Comparison of ENCODE assay signal across 28 mouse cellular contexts in genomic region chr13:30200737-30201136, GRCm38 (mm10).
"Had no signal": no experiment of that assay in that cellular context is flagged by ENCODE, and none has a peak within 500 bp of the region (broad histone marks: within the 10 kb centered on the region; RNA-seq: fewer than 3 reads in every experiment).

No protein-coding gene starts in this region.

- H3K4me2 ChIP-seq: embryonic facial prominence, embryonic 12.5 days; embryonic facial prominence, embryonic 13.5 days; embryonic facial prominence, embryonic 15.5 days; forebrain, embryonic 12.5 days; forebrain, embryonic 15.5 days; heart, embryonic 11.5 days; heart, embryonic 12.5 days had no signal

- H3K9me3 ChIP-seq: embryonic facial prominence, embryonic 10.5 days; embryonic facial prominence, embryonic 12.5 days; embryonic facial prominence, embryonic 13.5 days; embryonic facial prominence, embryonic 15.5 days; forebrain, embryonic 10.5 days; forebrain, embryonic 12.5 days; forebrain, embryonic 15.5 days; heart, embryonic 10.5 days; heart, embryonic 12.5 days had no signal

- ATAC-seq: forebrain, embryonic 14.5 days; forebrain, embryonic 15.5 days; forebrain, embryonic 16.5 days had no signal

- H3K27me3 ChIP-seq: embryonic facial prominence, embryonic 12.5 days; embryonic facial prominence, embryonic 13.5 days; embryonic facial prominence, embryonic 15.5 days; forebrain, embryonic 12.5 days; forebrain, embryonic 15.5 days; heart, embryonic 12.5 days had no signal

- H3K27ac ChIP-seq: embryonic facial prominence, embryonic 10.5 days; embryonic facial prominence, embryonic 12.5 days; embryonic facial prominence, embryonic 13.5 days; embryonic facial prominence, embryonic 15.5 days; forebrain, embryonic 10.5 days; forebrain, embryonic 12.5 days; forebrain, embryonic 15.5 days; gastrocnemius, adult 2 months; heart, adult 2 months; heart, embryonic 10.5 days had no signal

- H3K9ac ChIP-seq: embryonic facial prominence, embryonic 12.5 days; embryonic facial prominence, embryonic 13.5 days; embryonic facial prominence, embryonic 15.5 days; forebrain, embryonic 12.5 days; forebrain, embryonic 15.5 days; heart, embryonic 12.5 days had no signal

- H3K4me1 ChIP-seq: forebrain, embryonic 10.5 days; forebrain, embryonic 12.5 days; forebrain, embryonic 15.5 days; heart, embryonic 10.5 days; heart, embryonic 12.5 days had no signal

- DNase-seq: cerebellum, adult 8-10 months; cerebellum, adult 9-10 months; cerebellum, adult 9-11 months; cerebellum, postnatal 10 days; cerebellum, postnatal 14 days; cerebellum, postnatal 25 days; cerebellum, postnatal 36 days; embryo, embryonic 11 days; gastrocnemius, adult 2 months; gastrocnemius, postnatal 10 days; gastrocnemius, postnatal 14 days; gastrocnemius, postnatal 25 days; gastrocnemius, postnatal 36 days; heart, adult 18-20 months; heart, adult 2 months had no signal

- H3K4me3 ChIP-seq: embryonic facial prominence, embryonic 10.5 days; embryonic facial prominence, embryonic 12.5 days; embryonic facial prominence, embryonic 13.5 days; embryonic facial prominence, embryonic 15.5 days; erythroblast, embryonic 14.5 days; forebrain, embryonic 10.5 days; forebrain, embryonic 12.5 days; forebrain, embryonic 15.5 days; gastrocnemius, adult 2 months; heart, adult 2 months; heart, embryonic 10.5 days; heart, embryonic 12.5 days had no signal

- H3K36me3 ChIP-seq: embryonic facial prominence, embryonic 10.5 days; embryonic facial prominence, embryonic 12.5 days; embryonic facial prominence, embryonic 13.5 days; embryonic facial prominence, embryonic 15.5 days; forebrain, embryonic 10.5 days; forebrain, embryonic 12.5 days; forebrain, embryonic 15.5 days; heart, embryonic 10.5 days; heart, embryonic 12.5 days had no signal
